Mouse (Mus musculus): ENCODE measurements around the gene Sectm1a.
A peak's percentile ranks its signal among the peaks of the same experiment; 100 is the strongest.
"Not testable (repeated sequence)": the region's sequence is repeated elsewhere in the genome, so short reads cannot be mapped to it uniquely, and the experiment has no call there.

Sectm1a gene

DNA sequence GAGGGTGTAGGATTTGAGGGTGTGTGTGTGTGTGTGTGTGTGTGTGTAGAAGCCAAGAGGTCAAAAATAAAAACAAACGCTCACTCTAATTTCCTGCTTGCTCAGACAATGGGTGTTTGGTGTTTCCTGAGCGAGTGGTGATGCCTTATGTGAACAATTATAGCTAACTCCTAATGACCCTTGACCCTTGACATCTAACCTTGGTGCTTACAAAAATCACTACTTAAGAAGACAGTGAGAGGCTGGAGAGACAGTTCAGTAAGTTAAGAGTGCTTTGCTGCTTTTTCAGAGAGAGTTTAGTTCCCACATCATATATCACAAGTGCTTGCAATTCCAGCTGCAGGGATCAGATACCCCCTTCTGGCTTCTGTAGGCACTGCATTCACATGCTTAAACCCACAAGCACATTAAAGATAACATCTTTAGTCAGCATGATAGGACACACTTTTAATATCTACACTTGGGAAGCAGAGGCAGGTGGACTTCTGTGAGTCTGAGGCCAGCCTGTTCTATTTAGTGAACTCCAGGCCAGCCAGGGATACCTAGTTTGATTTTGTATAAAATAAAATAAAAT, 33.1 kb downstream of the Sectm1a start:
- DNase-seq (ENCODE audit: low read depth, low spot score), result no peak

DNA sequence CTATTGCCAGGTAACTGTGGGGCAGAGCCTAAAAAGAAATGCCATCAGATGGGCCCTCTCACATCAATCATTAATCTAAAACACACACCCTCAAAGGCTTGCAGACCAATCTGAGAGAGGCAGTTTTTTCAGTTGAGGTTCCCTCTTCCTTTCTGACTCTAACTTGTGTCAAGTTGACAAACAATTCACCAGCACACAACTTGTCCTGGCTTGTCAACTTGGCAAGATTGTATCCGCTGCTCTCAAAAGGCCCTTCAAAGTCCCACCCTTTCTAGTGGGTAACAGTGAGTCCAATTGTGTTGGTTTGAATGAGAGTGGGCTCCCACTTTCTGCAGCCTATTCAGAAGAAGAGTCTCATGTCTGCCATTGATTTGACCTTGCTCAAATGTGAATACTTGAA, 35.7 kb downstream of the Sectm1a start:
- no peak for DNase-seq (ENCODE audit: low read depth, low spot score)

DNA sequence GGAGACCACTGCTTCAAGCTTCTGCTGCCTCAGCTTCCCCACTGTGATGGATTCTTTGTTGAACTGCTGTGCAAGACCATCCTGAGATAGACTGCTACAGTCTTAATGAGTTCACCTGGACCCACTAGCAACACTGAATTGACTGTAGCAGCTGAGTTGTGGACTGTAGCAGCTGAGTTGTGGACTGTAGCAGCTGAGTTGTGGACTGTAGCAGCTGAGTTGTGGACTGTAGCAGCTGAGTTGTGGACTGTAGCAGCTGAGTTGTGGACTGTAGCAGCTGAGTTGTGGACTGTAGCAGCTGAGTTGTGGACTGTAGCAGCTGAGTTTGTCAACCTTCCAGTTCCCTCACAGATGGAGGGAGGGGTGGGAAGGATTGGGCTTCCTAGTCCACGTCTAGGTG, 38.0 kb downstream of the Sectm1a start:
- DNase-seq (ENCODE audit: low read depth, low spot score), result not testable (repeated sequence)

DNA sequence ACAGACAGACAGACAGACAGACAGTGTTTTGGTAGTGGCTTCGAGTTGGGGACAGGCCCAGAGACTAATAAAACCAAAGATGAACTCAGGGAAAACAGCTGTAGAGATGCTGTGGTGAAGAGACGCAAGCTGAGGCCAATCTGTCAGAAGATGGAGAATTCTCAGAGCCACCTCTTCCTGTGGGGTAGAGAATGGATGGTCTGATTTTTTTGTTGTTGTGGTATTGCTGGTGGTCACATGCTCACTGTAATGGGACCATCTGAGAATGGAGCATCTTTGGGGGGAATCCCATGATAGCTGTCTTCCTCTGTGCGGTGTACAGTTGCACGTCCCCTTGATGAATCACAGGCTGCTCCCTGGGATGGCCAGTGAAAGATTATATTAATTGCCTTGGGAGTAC, 38.5 kb downstream of the Sectm1a start:
- no peak for DNase-seq (ENCODE audit: low read depth, low spot score)

DNA sequence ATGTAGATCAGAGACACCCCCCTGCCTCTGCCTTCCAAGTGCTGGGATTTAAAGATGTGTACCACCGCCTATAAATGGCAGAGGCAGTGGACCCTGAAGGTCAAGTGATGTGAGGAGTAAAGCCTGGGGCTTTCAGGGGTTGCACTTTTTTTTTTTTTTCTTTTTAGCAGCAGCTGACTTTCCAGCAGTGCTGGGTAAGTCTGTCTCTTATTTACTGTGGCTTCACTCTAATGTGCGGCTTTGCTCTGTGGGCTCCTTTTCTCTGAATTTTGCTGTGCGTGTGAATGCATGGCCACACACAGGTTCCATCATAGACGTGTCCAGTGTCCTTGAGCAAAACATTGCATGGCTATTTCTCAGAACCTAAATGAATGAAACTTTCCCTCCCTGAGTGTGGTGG, 39.4 kb downstream of the Sectm1a start:
- DNase-seq (ENCODE audit: low read depth, low spot score), result no peak

DNA sequence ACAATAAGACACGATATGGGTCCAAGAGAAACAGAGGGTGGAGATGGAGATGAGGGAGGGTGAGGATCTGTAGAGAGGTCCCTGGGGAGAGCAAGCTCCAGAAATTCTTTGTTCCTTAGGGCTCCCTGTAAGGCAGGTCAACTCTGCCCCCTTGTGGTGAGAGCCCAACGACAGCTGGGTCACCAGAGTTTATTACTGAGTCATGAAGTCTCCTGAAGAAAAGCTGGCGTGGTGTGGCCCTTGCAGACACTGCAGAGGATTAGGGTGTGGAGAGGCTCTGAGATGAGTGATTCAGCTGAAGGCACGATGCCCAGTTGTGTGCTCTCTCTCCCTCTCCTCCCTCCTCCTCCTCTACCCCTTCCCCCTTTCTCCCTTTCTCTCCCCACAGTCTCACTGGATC, 39.8 kb downstream of the Sectm1a start:
- peak; percentile 55 for DNase-seq (ENCODE audit: low read depth, low spot score)

DNA sequence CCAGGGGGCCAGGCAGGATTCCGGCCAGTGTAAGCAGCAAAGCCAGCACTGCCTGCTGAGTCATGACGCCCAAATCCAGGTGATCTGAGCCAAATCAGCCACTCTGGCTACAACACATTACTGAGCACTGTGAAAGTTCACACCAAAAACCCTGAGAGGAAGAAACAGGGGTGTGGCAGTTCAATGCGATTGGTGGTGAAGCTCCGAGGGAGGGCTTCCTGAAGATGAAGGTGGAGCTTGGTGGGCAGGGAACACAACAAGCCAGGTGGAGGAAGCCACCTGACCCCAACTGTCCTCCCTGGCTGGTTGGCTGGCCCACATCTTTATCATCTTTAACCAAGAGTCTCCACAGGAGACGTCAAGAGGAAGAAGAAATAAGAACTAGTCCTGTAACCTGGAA, 41.7 kb downstream of the Sectm1a start, which contains the start of gene Cd7:
Gene Cd7, minus strand, starts transcription at position 117 of the 400 bp plus-strand sequence.
- no peak for DNase-seq (ENCODE audit: low read depth, low spot score)

DNA sequence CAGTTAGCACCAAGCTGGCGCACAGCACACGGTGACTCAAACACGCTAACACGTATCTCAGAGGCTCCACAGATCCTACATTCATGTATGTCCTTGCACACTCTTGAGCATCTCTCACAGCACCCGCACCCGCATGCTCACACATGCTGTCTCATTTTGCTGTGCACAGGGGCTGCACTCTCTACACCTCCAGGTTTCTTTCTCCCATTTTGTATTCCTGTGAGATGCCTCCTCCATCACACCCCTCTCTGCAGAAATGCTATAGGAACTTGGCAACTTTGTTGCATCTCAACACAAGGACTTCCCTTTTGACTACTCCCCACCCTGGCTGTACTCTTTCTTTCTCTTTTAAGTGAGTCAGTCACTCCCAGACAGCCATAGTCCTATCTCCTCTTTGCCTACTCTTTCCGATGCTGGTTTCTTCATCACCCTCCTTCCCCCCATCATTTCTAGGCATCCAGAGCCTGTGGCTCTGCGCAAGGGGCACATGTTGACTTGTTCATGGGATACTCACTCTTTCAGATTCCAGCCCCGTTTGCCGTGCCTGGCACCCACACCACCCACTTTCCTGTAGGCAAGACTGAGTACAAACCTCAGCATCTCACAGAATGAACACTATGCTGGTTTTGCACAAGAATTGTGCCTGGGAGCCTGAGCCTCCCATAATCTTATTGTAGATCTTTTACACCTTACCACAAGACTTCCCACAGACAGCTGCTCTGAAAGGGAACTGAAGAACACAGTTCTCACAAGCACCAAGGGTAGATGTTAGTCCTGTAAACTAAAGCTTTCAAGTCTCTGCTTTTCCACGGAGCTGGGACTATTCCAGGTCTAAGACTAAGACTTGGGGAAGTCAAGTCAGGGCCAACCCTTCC, 42.4 kb downstream of the Sectm1a start:
- peak; percentile 62 for DNase-seq (ENCODE audit: low read depth, low spot score)

DNA sequence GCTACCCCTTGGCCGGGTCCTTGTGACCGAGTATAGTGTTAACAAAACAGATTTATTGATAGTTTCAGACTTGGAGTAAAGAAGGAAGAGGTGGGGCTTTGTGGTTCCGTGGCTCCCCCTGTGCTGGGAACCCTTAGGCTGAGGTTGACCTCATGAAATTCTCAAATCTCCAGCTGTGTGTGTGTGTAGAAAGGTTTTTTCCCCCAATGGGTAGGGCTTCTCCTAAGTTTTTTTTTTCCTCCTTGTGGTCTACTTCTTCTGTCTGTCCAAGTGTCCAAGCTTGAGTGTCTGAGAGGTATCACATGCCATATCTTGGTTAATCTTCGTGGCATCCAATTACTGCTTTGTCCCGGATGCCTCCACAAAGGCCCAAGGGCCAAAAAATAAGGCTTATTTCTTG, 47.9 kb downstream of the Sectm1a start:
- DNase-seq (ENCODE audit: low read depth, low spot score), result no peak

DNA sequence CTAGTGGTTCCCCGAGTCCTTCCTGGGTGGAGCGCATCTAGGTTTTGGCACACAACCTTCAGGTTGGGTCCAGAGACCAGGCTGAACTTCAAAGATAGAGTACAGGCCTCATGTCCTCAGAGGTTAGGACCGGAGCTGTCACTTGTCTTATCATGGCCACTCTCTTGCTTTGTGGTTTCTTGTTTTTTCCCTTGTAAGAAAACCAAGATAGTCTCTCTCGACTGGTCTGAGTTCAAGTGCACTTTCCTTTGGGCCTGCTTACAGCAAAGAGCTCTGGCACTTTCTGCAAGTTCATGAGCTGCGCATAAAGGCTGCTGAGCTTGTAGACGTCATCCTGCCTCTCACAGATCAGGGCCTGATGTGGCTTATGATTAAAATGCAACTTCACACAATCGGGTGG, 53.8 kb downstream of the Sectm1a start:
- DNase-seq (ENCODE audit: low read depth, low spot score), result no peak

DNA sequence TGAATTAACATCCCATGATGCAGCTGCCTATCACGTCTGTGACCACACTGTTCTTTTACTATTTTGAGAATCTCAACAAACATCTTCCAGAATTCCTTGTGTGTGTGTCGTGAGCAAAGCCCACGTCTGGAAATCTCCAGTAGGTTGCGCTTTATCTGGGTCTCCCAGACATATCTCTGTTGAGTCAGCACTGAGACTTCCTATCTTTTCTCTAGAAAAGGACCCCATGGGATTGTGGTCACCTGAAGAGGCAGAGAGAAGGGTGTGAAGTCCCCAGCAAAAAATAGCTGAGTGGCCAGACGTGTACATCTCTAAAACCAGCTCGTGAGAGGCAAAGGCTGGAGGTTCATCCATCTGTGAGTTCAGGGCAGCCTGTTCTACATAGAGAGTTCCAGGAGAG, 56.9 kb downstream of the Sectm1a start:
- DNase-seq (ENCODE audit: low read depth, low spot score), result no peak

DNA sequence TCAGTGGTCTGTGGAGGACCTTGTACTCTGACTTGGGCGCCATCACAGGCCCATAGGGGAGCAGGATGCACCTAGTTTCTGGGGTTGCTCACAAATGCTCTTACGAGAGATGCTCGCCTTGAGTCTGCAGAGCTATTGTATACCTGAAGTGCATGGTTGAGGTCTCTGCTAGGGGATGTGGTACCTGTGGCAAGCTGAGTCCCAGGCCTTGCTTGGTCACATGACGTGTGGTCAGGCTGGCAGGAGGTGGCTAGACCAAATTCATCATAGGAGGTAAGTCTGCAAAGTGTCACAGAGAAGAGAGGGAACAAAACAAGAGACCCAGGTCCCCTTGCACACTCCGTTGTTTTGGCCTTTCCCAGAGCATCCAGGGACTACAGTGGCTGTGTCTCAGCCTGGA, 61.5 kb downstream of the Sectm1a start:
- DNase-seq (ENCODE audit: low read depth, low spot score), result no peak

DNA sequence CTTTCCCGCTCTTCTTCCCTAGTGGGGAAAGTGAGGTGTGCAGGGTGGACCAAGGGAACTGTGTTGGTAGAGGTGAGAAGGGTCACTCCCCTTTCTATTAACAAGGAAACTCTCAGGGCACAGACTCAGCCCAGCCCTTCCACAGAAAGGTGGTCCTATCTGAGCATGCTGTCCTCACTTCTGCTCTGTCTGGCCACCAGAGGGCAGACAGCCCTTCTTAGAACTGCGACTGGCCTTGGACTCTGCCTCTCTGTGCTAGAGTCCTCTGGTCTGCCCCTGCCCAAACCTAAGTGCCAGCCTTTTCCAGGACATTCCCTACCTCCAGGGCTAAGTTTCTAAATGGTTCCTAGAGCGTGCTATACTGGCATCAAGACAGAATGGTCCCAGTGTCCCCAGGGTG, 63.3 kb downstream of the Sectm1a start:
- no peak for DNase-seq (ENCODE audit: low read depth, low spot score)

Measured in telencephalon, adult 2 months (tissue).